Mouse (Mus musculus): ENCODE results near the gene Babam2. TPM values are rescaled to one million over a fixed set of nuclear protein-coding genes. Genes with fewer than 3 reads are reported as not detected.

The Babam2 gene
- total and polyA plus RNA-seq, 3 experiments, result 44.6 to 214 (median 65.0) TPM

DNA sequence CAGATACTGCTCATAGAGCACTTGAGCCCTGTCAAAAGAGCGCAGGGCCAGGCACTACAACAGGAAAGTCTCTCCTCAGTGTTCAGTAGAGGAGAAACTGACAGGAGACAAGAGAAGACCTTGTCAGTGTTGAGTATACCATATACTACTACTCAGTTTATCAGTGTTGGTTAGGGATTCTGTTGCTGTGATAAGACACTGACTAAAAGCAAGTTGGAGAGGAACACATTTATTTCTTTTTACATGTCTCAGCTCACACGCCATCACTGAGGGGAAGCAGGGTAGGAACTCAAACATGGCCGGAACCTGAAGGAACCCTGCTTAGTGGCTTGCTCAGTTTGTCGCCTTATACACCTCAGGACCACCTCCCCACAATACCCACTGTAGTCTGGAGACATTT, 64.4 kb downstream of the Babam2 start:
- Histone ChIP-seq H3K4me1 (ENCODE audit: insufficient read depth, low read depth, low read length) (peaks cover 4% of the 10 kb centered on the region), H3K4me3 (ENCODE audit: low read depth, low read length) (no peak overlapping the region), H3K9me3 (replicated peaks) (no peaks in the 10 kb centered on the region), H3K36me3 (replicated peaks) (peaks cover 2% of the 10 kb centered on the region), H3K27me3 (ENCODE audit: insufficient read depth, low read length) (no peaks in the 10 kb centered on the region)
- DNase-seq (ENCODE audit: low spot score) (no peak), ATAC-seq (ENCODE audit: extremely low read depth, insufficient number of reproducible peaks, low FRiP score, poor library complexity, severe bottlenecking) (no peak)
- TF ChIP-seq POLR2AphosphoS5 (IDR thresholded peaks at IDR 0.05; ENCODE audit: insufficient replicate concordance, low read depth, low read length), result no peak
- TF ChIP-seq TAL1 (conservative IDR thresholded peaks at IDR 0.05; ENCODE audit: low read depth, low read length), result no peak
- no peak for TF ChIP-seq CTCF (IDR thresholded peaks at IDR 0.05; ENCODE audit: low read depth, low read length)
- no peak for TF ChIP-seq GATA1 (IDR thresholded peaks at IDR 0.05; ENCODE audit: borderline replicate concordance, low read length)
- no peak for TF ChIP-seq GATA2 (IDR thresholded peaks at IDR 0.05; ENCODE audit: borderline replicate concordance, low read depth, low read length)

DNA sequence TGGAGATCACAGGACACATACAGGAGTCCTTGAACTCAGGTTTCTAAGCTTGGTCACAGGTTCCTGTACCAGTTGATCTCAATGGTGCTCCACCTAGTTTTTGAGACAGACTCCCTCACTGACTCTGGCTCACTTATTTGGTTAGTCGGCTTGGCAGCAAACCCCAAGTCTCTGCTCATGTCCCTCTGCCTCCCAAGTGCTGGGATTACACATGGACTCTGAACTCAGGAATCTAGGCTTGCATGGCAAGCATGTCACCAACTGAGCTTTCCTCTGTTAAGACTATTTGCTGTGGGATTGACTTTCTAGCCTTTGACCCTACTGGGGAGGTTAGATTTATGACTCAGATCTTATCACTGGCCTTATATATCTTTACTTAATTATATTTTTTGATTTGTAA, 65.3 kb downstream of the Babam2 start:
- TF ChIP-seq GATA2 (IDR thresholded peaks at IDR 0.05; ENCODE audit: borderline replicate concordance, low read depth, low read length) (no peak), CTCF (IDR thresholded peaks at IDR 0.05; ENCODE audit: low read depth, low read length) (no peak), TAL1 (conservative IDR thresholded peaks at IDR 0.05; ENCODE audit: low read depth, low read length) (no peak), GATA1 (IDR thresholded peaks at IDR 0.05; ENCODE audit: borderline replicate concordance, low read length) (no peak), POLR2AphosphoS5 (IDR thresholded peaks at IDR 0.05; ENCODE audit: insufficient replicate concordance, low read depth, low read length) (no peak)
- Histone ChIP-seq H3K4me3 (ENCODE audit: low read depth, low read length) (no peak overlapping the region), H3K36me3 (replicated peaks) (peaks cover 10% of the 10 kb centered on the region), H3K9me3 (replicated peaks) (no peaks in the 10 kb centered on the region), H3K4me1 (ENCODE audit: insufficient read depth, low read depth, low read length) (peaks cover 12% of the 10 kb centered on the region), H3K27me3 (ENCODE audit: insufficient read depth, low read length) (no peaks in the 10 kb centered on the region)
- DNase-seq (ENCODE audit: low spot score), result no peak
- ATAC-seq (ENCODE audit: extremely low read depth, insufficient number of reproducible peaks, low FRiP score, poor library complexity, severe bottlenecking), result no peak

DNA sequence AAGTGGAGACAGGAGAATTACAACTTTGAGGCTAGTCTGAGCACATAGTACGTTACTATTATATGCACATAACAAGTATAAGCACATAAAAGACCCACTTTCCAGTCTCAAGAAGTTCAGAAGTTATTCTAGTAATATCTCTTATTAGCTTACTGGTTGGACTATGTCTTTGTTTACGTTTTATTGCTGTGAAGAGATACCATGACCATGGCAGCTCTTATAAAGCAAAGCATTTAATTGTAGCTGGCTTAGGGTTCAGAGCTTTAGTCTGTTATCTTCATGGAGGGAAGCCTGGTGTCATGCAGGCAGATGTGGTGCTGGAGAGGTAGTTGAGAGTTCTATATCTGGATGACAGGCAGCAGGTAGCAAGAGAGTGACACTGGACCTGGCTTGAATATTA, 68.3 kb downstream of the Babam2 start:
- H3K36me3 ChIP-seq (replicated peaks), result peaks cover 16% of the 10 kb centered on the region
- TF ChIP-seq TAL1 (conservative IDR thresholded peaks at IDR 0.05; ENCODE audit: low read depth, low read length) (no peak), POLR2AphosphoS5 (IDR thresholded peaks at IDR 0.05; ENCODE audit: insufficient replicate concordance, low read depth, low read length) (no peak), GATA1 (IDR thresholded peaks at IDR 0.05; ENCODE audit: borderline replicate concordance, low read length) (no peak), CTCF (IDR thresholded peaks at IDR 0.05; ENCODE audit: low read depth, low read length) (no peak), GATA2 (IDR thresholded peaks at IDR 0.05; ENCODE audit: borderline replicate concordance, low read depth, low read length) (no peak)
- ATAC-seq (ENCODE audit: extremely low read depth, insufficient number of reproducible peaks, low FRiP score, poor library complexity, severe bottlenecking), result no peak
- H3K9me3 ChIP-seq (replicated peaks), result no peaks in the 10 kb centered on the region
- no peak overlapping the region for H3K4me3 ChIP-seq (ENCODE audit: low read depth, low read length)
- H3K27me3 ChIP-seq (ENCODE audit: insufficient read depth, low read length), result no peaks in the 10 kb centered on the region
- no peak for DNase-seq (ENCODE audit: low spot score)
- H3K4me1 ChIP-seq (ENCODE audit: insufficient read depth, low read depth, low read length), result 0 out of 2 replicates have a peak, but pooled peaks cover 8% of the 10 kb centered on the region

DNA sequence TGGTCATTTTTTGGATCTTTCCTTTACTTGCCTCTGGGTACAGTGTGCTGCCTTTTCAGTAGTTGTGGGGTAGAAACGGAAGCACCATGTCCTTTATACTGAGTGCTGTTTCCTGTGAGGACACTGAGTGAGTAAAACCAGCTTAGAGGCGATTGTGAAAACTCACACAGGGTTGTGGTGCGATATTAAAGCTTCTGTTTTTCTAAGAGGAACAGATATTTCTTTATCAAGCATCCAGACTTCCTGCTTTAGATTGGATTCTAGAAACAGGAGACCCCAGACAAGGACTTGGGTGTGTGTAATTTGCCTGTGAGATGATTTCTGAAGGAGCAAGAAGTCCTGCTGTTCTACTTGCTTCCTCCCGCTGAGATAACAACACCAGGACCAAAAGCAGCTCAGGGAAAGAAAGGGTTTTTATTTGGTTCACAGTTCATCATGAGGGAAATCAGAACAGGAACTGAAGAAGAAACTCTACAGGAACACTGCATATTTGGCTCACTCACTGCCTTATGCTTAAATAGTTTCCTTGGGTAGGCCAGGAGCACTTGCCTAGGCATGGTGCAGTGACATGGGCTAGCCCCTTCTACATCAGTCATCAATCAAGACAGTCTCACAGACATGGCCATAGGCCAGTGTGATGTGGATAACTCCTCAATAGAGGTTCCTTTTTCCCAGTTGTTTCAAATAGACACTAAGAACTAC, 69.5 kb downstream of the Babam2 start:
- H3K4me1 ChIP-seq (ENCODE audit: insufficient read depth, low read depth, low read length), result 0 out of 2 replicates have a peak, but pooled peaks cover 8% of the 10 kb centered on the region
- TF ChIP-seq GATA1 (IDR thresholded peaks at IDR 0.05; ENCODE audit: borderline replicate concordance, low read length) (no peak), POLR2AphosphoS5 (IDR thresholded peaks at IDR 0.05; ENCODE audit: insufficient replicate concordance, low read depth, low read length) (no peak), GATA2 (IDR thresholded peaks at IDR 0.05; ENCODE audit: borderline replicate concordance, low read depth, low read length) (no peak), TAL1 (conservative IDR thresholded peaks at IDR 0.05; ENCODE audit: low read depth, low read length) (no peak), CTCF (IDR thresholded peaks at IDR 0.05; ENCODE audit: low read depth, low read length) (no peak)
- no peak overlapping the region for H3K4me3 ChIP-seq (ENCODE audit: low read depth, low read length)
- ATAC-seq (ENCODE audit: extremely low read depth, insufficient number of reproducible peaks, low FRiP score, poor library complexity, severe bottlenecking) (peak; percentile 40), DNase-seq (ENCODE audit: low spot score) (no peak)
- no peaks in the 10 kb centered on the region for H3K27me3 ChIP-seq (ENCODE audit: insufficient read depth, low read length)
- no peaks in the 10 kb centered on the region for H3K9me3 ChIP-seq (replicated peaks)
- peaks cover 19% of the 10 kb centered on the region for H3K36me3 ChIP-seq (replicated peaks)

DNA sequence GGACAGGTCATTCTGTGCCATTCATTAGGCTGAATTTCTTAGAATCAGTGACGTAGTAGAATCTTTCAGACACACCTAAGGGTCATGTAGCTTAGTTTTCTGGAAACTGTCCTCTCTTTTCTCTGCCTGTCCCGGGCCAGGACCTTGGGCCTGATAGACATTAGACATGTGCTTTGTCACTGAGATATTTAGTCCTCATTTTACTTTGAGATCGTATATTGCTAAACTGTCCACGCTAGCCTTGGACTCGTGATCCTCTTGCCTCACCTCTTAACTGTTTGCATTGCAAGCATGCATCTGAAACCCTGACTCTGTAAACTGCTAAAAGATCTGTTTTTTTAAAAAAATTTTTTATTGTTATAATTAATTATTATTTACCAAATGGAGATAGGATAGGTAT, 74.0 kb downstream of the Babam2 start:
- no peaks in the 10 kb centered on the region for H3K27me3 ChIP-seq (ENCODE audit: insufficient read depth, low read length)
- ATAC-seq (ENCODE audit: extremely low read depth, insufficient number of reproducible peaks, low FRiP score, poor library complexity, severe bottlenecking) (no peak), DNase-seq (ENCODE audit: low spot score) (no peak)
- H3K4me3 ChIP-seq (ENCODE audit: low read depth, low read length), result no peak overlapping the region
- peaks cover 19% of the 10 kb centered on the region for H3K36me3 ChIP-seq (replicated peaks)
- TF ChIP-seq POLR2AphosphoS5 (IDR thresholded peaks at IDR 0.05; ENCODE audit: insufficient replicate concordance, low read depth, low read length) (no peak), GATA2 (IDR thresholded peaks at IDR 0.05; ENCODE audit: borderline replicate concordance, low read depth, low read length) (no peak), GATA1 (IDR thresholded peaks at IDR 0.05; ENCODE audit: borderline replicate concordance, low read length) (no peak), TAL1 (conservative IDR thresholded peaks at IDR 0.05; ENCODE audit: low read depth, low read length) (no peak), CTCF (IDR thresholded peaks at IDR 0.05; ENCODE audit: low read depth, low read length) (no peak)
- H3K4me1 ChIP-seq (ENCODE audit: insufficient read depth, low read depth, low read length), result 0 out of 2 replicates have a peak, but pooled peaks cover 8% of the 10 kb centered on the region
- no peaks in the 10 kb centered on the region for H3K9me3 ChIP-seq (replicated peaks)

DNA sequence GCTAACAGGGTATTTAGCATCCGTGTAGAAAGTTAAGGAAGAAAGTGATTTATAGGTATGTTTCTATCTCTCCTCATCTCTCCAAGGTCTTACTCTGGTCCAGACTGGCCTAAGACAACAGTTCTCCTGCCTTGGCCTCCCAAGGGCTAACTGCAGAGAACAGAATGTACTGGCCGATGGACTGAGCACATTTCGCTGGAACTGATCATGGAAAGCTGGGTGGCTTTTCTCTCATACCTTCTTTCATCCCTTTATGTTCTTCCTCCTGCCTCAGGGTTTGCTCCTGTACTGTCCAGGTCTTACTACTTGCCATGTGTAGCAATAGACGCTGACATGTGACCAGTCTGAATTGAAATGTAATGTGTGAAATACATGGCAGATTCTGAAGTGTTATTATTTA, 74.4 kb downstream of the Babam2 start:
- TF ChIP-seq TAL1 (conservative IDR thresholded peaks at IDR 0.05; ENCODE audit: low read depth, low read length) (no peak), CTCF (IDR thresholded peaks at IDR 0.05; ENCODE audit: low read depth, low read length) (no peak), GATA1 (IDR thresholded peaks at IDR 0.05; ENCODE audit: borderline replicate concordance, low read length) (no peak), POLR2AphosphoS5 (IDR thresholded peaks at IDR 0.05; ENCODE audit: insufficient replicate concordance, low read depth, low read length) (no peak), GATA2 (IDR thresholded peaks at IDR 0.05; ENCODE audit: borderline replicate concordance, low read depth, low read length) (no peak)
- H3K4me1 ChIP-seq (ENCODE audit: insufficient read depth, low read depth, low read length), result 0 out of 2 replicates have a peak, but pooled peaks cover 8% of the 10 kb centered on the region
- no peaks in the 10 kb centered on the region for H3K27me3 ChIP-seq (ENCODE audit: insufficient read depth, low read length)
- H3K36me3 ChIP-seq (replicated peaks), result peaks cover 19% of the 10 kb centered on the region
- DNase-seq (ENCODE audit: low spot score), result no peak
- no peak for ATAC-seq (ENCODE audit: extremely low read depth, insufficient number of reproducible peaks, low FRiP score, poor library complexity, severe bottlenecking)
- H3K4me3 ChIP-seq (ENCODE audit: low read depth, low read length), result no peak overlapping the region
- H3K9me3 ChIP-seq (replicated peaks), result no peaks in the 10 kb centered on the region
